7 mouse cellular contexts compared by ENCODE assay signal in genomic region chr2:129198436-129199327, GRCm38 (mm10). TPM values are rescaled to one million over a fixed set of nuclear protein-coding genes. Genes with fewer than 3 reads are reported as not detected.
DNase-seq lines count a peak whose midpoint lies in the region; ATAC-seq lines count a peak whose summit lies in the region.

Gene Slc20a1 (plus strand): TSS chr2:129198764.

- peaks cover 38% of the 10 kb centered on the region for H3K36me3 ChIP-seq in embryonic facial prominence, embryonic 10.5 days (replicated peaks)
- peaks cover 38% of the 10 kb centered on the region for H3K36me3 ChIP-seq in limb, embryonic 10.5 days
- H3K36me3 ChIP-seq in midbrain, embryonic 13.5 days, result peaks cover 21% of the 10 kb centered on the region

- peaks cover 30% of the 10 kb centered on the region for H3K4me1 ChIP-seq in embryonic facial prominence, embryonic 10.5 days
- peaks cover 24% of the 10 kb centered on the region for H3K4me1 ChIP-seq in limb, embryonic 10.5 days
- H3K4me1 ChIP-seq in midbrain, embryonic 13.5 days (replicated peaks), result peaks cover 32% of the 10 kb centered on the region

- DNase-seq in adrenal gland, postnatal 10 days, result peak; percentile 100
- peak; percentile 99 for DNase-seq in embryonic facial prominence, embryonic 10.5 days (ENCODE audit: low spot score)
- DNase-seq in kidney, adult 11 months, result peak; percentile 99
- DNase-seq in limb, embryonic 10.5 days (ENCODE audit: low spot score), result peak; percentile 99
- peak; percentile 99 for DNase-seq in spleen, adult 12 weeks (ENCODE audit: low spot score)

- no peaks in the 10 kb centered on the region for H3K27me3 ChIP-seq in embryonic facial prominence, embryonic 10.5 days (replicated peaks; ENCODE audit: low read depth, poor library complexity, severe bottlenecking)
- no peaks in the 10 kb centered on the region for H3K27me3 ChIP-seq in limb, embryonic 10.5 days (ENCODE audit: low read depth, poor library complexity, severe bottlenecking)
- H3K27me3 ChIP-seq in midbrain, embryonic 13.5 days, result no peaks in the 10 kb centered on the region

- H3K4me3 ChIP-seq in embryonic facial prominence, embryonic 10.5 days, result peak within 1 kb of the TSS; percentile 87
- H3K4me3 ChIP-seq in limb, embryonic 10.5 days, result peak within 1 kb of the TSS; percentile 79
- peak within 1 kb of the TSS; percentile 88 for H3K4me3 ChIP-seq in midbrain, embryonic 13.5 days (replicated peaks)

- under 1% methylated on average over 92 of the region's 96 CpGs for WGBS in embryonic facial prominence, embryonic 10.5 days
- WGBS in limb, embryonic 10.5 days, result under 1% methylated on average over 96 of the region's 96 CpGs
- under 1% methylated on average over 94 of the region's 96 CpGs for WGBS in midbrain, embryonic 13.5 days

- no peaks in the 10 kb centered on the region for H3K9me3 ChIP-seq in embryonic facial prominence, embryonic 10.5 days
- H3K9me3 ChIP-seq in limb, embryonic 10.5 days (replicated peaks), result no peaks in the 10 kb centered on the region
- no peaks in the 10 kb centered on the region for H3K9me3 ChIP-seq in midbrain, embryonic 13.5 days

- peak within 1 kb of the TSS; percentile 90 for H3K4me2 ChIP-seq in midbrain, embryonic 13.5 days (replicated peaks)

- ATAC-seq in granulocyte monocyte progenitor cell, adult 5-6 weeks (replicated peaks; ENCODE audit: poor library complexity, severe bottlenecking), result peak; percentile 91
- peak; percentile 99 for ATAC-seq in midbrain, embryonic 13.5 days

- peak within 1 kb of the TSS; percentile 97 for H3K27ac ChIP-seq in embryonic facial prominence, embryonic 10.5 days (replicated peaks)
- H3K27ac ChIP-seq in limb, embryonic 10.5 days, result peak within 1 kb of the TSS; percentile 97
- H3K27ac ChIP-seq in midbrain, embryonic 13.5 days, result peak within 1 kb of the TSS; percentile 93

- peak within 1 kb of the TSS; percentile 90 for H3K9ac ChIP-seq in midbrain, embryonic 13.5 days (replicated peaks)

RNA-seq across cellular contexts. Expression of gene Slc20a1, which starts in this region (rescaled TPM):
- 10 to 100 TPM; 19.0 to 19.9 TPM for total RNA-seq in adrenal gland, postnatal 10 days (2021)
- 50.4 and 52.8 TPM in 2 replicates for polyA plus RNA-seq in embryonic facial prominence, embryonic 10.5 days (2016; fragmentation: Nextera tagmentation; extraction: Ambion mirVana)
- 34.8 and 35.3 TPM in 2 replicates for total RNA-seq in granulocyte monocyte progenitor cell, adult 5-6 weeks (2014; fragmentation: Nextera tagmentation)
- total RNA-seq in granulocyte monocyte progenitor cell, adult 5-6 weeks (2017), result 71.3 and 85.3 TPM in 2 replicates
- polyA plus RNA-seq in limb, embryonic 10.5 days (2016; fragmentation: Nextera tagmentation; extraction: Ambion mirVana), result 47.1 and 49.7 TPM in 2 replicates
- polyA plus RNA-seq in midbrain, embryonic 13.5 days (2015; fragmentation: Nextera tagmentation; extraction: Ambion mirVana), result 52.4 and 53.1 TPM in 2 replicates

Comparison
In these comparisons a context has a peak if more than half of its experiments do, and no peak if none do; other contexts are left out.
1. Peak in every context shown above with its lines: DNase-seq, ATAC-seq, H3K4me3 ChIP-seq and H3K27ac ChIP-seq.